Mouse (Mus musculus): ENCODE results near the gene Dlec1. TPM values are rescaled to one million over a fixed set of nuclear protein-coding genes. Genes with fewer than 3 reads are reported as not detected.

The Dlec1 gene
- total RNA-seq, 2 experiments from 2014 or later, result 2.1 to 2.4 TPM

DNA sequence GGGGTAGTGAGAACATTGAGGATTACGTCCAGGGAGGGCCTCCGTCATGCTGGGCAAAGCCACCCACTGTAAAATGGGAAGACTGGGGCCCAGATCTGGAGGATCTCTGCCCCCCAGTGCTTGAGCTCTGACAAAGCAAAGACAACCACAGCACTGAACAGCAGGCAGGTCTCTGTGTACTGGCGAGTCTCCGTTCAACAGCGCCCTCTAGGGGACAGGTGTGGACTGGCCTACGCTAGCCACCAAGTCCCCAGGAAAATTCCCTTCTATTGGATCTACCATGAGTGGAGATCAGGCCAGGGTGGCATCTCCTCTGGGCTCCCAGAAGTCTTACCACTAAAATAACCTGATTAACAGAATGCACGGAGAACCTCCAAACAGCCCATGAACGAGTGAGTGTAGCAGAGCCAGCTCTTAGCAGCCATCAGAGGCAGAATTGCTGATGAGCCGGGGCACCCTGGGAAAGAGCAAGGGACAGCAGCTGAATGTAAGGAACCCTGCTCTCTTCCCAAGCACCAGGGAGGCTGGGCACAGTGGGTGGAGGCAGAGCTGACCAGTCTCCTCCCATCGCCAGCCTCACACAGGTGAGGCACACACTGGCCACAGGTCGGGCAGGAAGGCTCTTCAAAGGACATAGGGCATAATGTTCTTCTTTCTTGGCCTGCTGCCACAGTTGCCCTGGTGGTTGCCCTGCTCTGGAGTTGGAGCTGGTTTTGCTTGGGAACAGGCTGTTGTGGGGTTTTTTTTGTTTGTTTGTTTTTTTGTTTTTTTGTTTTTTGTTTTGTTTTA lies 90.1 kb downstream of the Dlec1 start:
- DNase-seq (ENCODE audit: extremely low spot score in 1 of 2, low spot score in 1 of 2), result peak in 1 of 2 experiments; percentile 48

Other genes with a start within 250 kb of the Dlec1 start
- 10 to 100 TPM; 23.7 to 24.4 TPM for gene Ctdspl, start 176.0 kb upstream of the Dlec1 start, total RNA-seq (2021)
- gene Vill, start 49.7 kb upstream of the Dlec1 start, total RNA-seq (2021), result 1 to 10 TPM; 1.0 to 1.1 TPM
- gene Plcd1, start 9.0 kb upstream of the Dlec1 start, total RNA-seq (2021), result 10 to 100 TPM in 1 of 2 experiments, 1 to 10 TPM in 1; 7.8 to 11.4 TPM
- gene Acaa1b, start 54.6 kb downstream of the Dlec1 start, total RNA-seq (2021), result 1 to 10 TPM; 1.4 to 1.5 TPM
- gene Gm47289, start 56.7 kb downstream of the Dlec1 start, total RNA-seq (2021), result not detected
- not detected for gene Slc22a13, start 106.6 kb downstream of the Dlec1 start, total RNA-seq (2021)
- 10 to 100 TPM; 24.8 to 31.6 TPM for gene Oxsr1, start 219.9 kb downstream of the Dlec1 start, total RNA-seq (2021)
- 10 to 100 TPM; 71.8 to 72.9 TPM for gene Acaa1a, start 237.2 kb downstream of the Dlec1 start, total RNA-seq (2021)
- gene Myd88, start 238.9 kb downstream of the Dlec1 start, total RNA-seq (2021), result 1 to 10 TPM; 6.3 to 7.4 TPM